Mouse (Mus musculus) left cerebral cortex, adult 2 months (tissue): ENCODE data around the gene Rchy1. TPM values are rescaled to one million over a fixed set of nuclear protein-coding genes. Genes with fewer than 3 reads are reported as not detected.

Experiments
- DNase-seq, 2 experiments: peaks; one replicate each; pipeline ENCODE4 v3.0.0; 2021 to 2022; ENCODE audit warnings: low spot score in 2 of 2, mixed read lengths in 1 of 2; ENCODE audit errors: extremely low spot score in 1 of 2
- H3K27ac ChIP-seq: fragments of 200-600 bp; 2 replicates; pipeline ENCODE4 v1.8.1; 2022
- H3K4me3 ChIP-seq: fragments of 200-600 bp; 2 replicates; pipeline ENCODE4 v1.8.1; 2022
- CTCF ChIP-seq: fragments of 200-600 bp; IDR thresholded peaks from 2 replicates; pipeline ENCODE4 v1.8.1; 2022; ENCODE audit warnings: antibody characterized with exemption, mild to moderate bottlenecking, moderate library complexity
- intact Hi-C: fragments of 180-260 bp; cut with DNase I; formaldehyde crosslinking; loops from one replicate; pipeline ENCODE4 v1.15.1; 2025
- total RNA-seq, 2 experiments: library from RNA; stranded (reverse); gene quantifications; 2 replicates each; pipeline ENCODE4 v1.2.3; 2021

Gene Rchy1
- total RNA-seq, 2 experiments from 2014 or later = 37.3 to 38.1 TPM

DNA sequence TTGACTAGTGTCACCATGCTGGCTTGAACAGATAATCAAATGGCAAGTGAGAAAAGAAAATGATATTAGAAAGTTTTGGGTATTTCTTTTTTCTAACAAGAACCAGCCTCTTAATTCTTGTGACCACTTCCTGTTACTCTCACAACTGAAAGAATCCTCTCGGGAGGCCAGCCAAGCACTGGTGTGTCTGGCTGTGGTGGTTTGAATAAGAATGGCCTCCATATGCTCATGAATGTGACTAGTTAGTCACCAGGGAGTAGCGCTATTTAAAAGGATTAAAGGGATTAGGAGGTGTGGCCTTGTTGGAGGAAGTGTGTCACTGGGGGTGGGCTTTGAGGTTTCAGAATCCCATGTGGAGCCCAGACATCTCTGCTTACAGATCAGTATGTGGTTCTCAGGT lies 22.9 kb upstream of the Rchy1 start:
- Histone ChIP-seq H3K27ac (no peak overlapping the region), H3K4me3 (no peak overlapping the region)
- TF ChIP-seq CTCF = no peak
- no peak for DNase-seq
- intact Hi-C loops = no loop called here

DNA sequence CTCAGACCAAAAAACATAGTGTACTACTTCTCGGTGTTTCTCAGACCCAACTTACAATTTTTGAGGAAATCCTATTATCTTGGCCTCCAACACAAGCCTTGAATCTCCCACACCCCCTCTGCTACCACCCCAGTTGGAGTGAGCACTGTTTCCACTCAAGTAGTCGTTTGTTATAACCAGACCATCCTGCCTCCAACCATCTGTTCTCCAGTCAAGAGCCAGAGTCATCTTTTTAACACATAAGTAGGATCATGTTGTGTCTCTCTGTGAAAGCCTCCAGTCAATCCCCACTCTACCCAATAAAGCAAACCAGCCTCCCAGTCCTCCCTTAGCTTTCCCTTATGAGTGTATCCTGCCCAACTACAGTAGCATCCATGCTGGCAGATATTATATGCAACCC lies 20.6 kb upstream of the Rchy1 start:
- Histone ChIP-seq H3K27ac (no peak overlapping the region), H3K4me3 (no peak overlapping the region)
- TF ChIP-seq CTCF = no peak
- no peak for DNase-seq
- intact Hi-C loops = no loop called here

DNA sequence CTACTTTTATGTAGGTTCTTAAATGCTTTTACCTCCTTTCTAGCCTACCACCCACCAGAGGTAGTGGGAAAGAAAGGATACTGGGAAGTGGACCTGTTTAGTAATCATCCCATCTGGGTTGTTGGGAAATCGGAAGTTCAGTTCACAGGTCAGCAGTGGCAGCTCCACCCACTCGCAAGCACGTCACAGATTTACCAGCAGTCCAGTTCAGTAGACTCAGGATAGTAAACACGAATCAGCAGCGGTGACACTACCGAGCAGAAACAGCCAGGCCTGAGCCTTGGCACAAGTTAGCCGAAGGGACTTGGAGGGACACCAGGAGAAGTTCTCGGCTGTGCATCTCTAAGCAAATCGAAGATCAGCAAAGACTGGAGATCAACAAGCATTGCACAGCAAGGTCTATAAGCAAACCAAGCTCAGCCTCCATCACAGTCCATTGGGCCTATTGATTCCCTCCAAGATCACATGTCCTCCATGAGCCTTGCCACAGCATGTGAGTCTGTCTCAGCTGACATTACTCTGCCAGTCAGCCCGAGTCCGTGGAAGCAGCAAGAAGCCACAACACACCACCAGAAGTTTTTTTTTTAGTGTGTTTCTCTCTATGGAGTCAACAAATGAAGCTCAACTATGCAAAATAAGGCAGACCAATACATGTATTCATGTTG lies 18.4 kb upstream of the Rchy1 start:
- no peak for DNase-seq
- no peak overlapping the region for H3K27ac ChIP-seq
- TF ChIP-seq CTCF = no peak
- H3K4me3 ChIP-seq = no peak overlapping the region
- intact Hi-C loops = no loop called here

DNA sequence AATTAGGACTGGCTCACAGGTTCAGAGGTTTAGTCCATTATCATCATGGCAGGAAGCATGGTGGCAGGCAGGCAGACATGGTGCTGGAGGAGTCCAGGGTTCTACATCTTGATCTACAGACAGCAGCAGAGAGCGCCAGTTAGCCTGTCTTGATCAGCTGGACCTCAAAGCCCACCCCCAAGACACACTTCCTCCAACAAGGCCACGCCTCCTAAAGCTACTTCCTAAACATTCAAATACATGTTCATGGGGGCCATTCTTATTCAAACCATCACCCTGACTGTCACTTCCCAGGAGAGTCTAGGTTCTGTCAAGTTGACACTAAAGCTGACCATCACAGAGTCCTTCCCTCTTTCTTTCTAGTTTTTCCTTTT lies 14.5 kb upstream of the Rchy1 start:
- H3K27ac ChIP-seq = no peak overlapping the region
- intact Hi-C loops = no loop called here
- DNase-seq = no peak

DNA sequence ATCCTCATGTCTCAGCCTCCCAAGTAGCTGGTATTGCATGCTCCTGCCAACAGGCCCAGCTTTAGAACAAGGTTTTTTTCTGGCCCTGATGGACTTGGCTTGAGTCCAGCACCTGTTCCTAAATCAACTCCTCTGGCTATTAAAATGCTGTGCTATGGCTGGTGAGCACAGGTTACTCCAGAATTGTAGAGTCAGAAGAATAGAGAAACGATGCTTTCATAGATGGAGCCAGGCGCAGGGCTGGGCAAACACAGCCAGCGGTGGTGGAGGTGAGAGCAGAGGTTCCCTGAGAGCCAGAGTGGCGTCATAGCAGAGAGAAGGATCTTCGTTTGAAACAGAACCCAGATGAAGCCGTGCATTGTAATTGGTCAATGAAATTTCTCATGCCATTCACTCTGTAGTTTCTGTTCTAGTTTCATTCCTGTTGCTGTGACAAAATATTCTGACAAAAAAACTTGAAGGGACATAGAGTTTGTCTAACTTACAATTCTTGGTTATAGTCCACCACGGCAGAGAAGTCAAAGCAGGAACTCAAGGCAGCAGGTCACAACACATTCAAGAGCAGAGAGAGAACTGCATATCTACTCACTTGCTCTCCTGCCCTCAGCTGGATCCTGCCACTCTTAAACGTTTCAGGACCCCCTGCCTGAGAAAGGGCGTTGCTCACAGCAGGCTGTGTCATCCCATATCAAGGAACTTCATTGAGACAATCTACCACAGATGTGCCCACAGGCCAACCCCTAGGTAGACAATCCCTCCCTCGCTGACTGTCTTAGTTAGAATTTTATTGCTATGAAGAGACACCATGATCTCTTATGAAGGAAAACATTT lies 13.9 kb upstream of the Rchy1 start:
- no peak for DNase-seq
- intact Hi-C loops = no loop called here
- no peak for TF ChIP-seq CTCF
- Histone ChIP-seq H3K27ac (no peak overlapping the region), H3K4me3 (no peak overlapping the region)

More for the DNA sequence above, 14.5 kb upstream of the Rchy1 start:
- TF ChIP-seq CTCF = no peak
- no peak overlapping the region for H3K4me3 ChIP-seq

DNA sequence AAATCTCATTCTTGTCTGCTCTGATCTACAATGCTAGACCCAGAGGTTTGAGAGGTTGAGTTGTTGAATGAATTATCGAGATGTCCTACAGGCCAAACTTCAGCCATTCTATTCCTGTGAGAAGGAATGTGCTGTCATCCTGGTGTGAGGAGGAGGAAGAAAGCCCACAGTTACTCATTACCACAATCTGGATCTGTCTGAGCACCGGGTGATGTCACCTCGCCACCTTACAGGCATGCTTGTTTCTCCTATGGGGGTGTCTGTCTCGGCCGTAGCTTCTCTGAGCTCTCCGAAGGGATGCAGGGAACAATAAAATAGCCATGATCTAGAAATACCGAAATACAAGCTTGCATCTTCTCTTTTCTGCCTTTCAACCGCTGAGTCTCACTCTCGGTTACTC lies 12.9 kb upstream of the Rchy1 start:
- Histone ChIP-seq H3K27ac (no peak overlapping the region), H3K4me3 (no peak overlapping the region)
- intact Hi-C loops = no loop called here
- TF ChIP-seq CTCF = no peak
- DNase-seq = no peak

DNA sequence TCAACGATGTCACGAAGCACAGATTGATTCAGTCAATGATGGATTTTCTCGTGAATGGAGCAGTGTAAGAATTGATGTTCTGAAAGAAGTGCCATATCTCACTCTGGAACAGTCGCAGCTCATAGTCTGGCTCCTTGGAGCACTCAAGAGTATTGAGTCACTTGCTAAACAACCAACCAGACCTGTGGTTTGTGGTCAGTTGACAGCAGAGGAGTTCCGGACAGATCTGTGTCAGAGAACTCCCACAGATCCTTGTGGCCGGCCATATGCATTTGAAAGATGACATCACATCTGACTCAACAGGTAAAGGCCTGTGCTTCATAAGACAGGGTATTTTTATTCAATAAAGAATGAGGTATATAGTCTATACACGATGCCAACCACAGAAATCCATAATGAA lies 11.1 kb upstream of the Rchy1 start:
- TF ChIP-seq CTCF = no peak
- intact Hi-C loops = no loop called here
- Histone ChIP-seq H3K4me3 (no peak overlapping the region), H3K27ac (no peak overlapping the region)
- no peak for DNase-seq

DNA sequence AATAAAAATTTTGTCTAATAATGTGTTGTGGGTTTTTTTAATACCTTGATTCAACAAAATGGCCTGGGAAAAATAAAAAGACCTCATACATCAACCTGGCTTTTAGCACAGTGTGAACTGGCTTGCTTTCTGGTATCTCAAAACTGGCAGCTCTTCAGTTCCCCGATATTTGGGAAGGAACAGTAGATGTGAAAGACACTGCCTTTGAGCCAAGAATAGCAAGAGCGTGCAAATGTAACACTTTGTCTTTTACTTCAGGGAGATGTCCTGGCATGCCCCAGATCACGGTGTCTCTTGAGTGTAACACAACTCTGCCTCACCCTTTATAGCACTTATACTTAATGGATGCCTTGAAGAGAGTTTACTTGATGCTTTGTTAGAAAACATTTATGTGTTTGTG lies 9.2 kb upstream of the Rchy1 start:
- Histone ChIP-seq H3K4me3 (no peak overlapping the region), H3K27ac (no peak overlapping the region)
- no peak for TF ChIP-seq CTCF
- intact Hi-C loops = no loop called here
- no peak for DNase-seq

DNA sequence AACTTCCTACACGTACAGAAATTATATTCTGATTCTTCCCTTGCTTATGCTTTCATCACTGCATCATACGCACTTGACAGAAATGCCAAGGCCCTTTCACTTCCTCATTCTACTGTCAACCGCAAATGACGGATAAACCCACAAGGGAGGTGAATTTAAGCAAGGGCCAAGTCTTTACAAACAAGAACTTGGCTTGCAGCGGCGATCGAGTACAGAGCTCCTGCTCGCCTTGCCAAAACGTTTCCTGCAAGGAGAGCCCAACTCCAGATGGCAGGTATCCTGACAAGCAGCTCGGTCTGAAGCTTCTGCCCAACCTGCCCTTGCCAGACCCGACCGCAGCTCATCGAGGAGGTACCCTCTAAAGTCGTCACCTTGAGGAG lies 619 bp downstream of the Rchy1 start:
- DNase-seq = no peak
- TF ChIP-seq CTCF = no peak
- Histone ChIP-seq H3K4me3 (peak overlapping the region; percentile 97), H3K27ac (peak overlapping the region; percentile 97)
- intact Hi-C loops = loop anchor here (5.0 kb wide), 3 partner anchors 80 to 175 kb away; partner anchors contain the start of genes Cdkl2 and Uso1

DNA sequence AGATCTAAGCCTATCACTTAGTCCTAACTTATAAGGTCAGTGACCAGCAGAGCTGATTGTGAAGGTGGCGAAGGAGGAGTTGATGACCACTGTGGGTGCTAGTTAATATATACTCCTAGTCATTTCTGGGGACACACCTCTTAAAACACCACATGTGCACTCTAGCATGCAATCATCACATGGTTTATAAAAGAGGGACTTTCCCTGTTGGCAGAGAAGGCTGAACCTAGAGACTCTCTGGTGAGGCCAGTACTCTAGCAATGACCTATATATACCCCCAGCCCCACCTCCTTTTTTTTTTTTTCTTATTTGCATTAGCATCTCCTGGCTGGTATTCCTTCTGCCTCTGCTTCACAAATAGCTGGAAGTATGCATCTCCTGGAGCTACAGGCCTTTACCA lies 1.5 kb downstream of the Rchy1 start:
- TF ChIP-seq CTCF = no peak
- DNase-seq = no peak
- intact Hi-C loops = loop anchor here (5.0 kb wide), 3 partner anchors 81 to 176 kb away; partner anchors contain the start of genes Cdkl2 and Uso1
- no peak overlapping the region for H3K27ac ChIP-seq
- H3K4me3 ChIP-seq = peak overlapping the region; percentile 97

DNA sequence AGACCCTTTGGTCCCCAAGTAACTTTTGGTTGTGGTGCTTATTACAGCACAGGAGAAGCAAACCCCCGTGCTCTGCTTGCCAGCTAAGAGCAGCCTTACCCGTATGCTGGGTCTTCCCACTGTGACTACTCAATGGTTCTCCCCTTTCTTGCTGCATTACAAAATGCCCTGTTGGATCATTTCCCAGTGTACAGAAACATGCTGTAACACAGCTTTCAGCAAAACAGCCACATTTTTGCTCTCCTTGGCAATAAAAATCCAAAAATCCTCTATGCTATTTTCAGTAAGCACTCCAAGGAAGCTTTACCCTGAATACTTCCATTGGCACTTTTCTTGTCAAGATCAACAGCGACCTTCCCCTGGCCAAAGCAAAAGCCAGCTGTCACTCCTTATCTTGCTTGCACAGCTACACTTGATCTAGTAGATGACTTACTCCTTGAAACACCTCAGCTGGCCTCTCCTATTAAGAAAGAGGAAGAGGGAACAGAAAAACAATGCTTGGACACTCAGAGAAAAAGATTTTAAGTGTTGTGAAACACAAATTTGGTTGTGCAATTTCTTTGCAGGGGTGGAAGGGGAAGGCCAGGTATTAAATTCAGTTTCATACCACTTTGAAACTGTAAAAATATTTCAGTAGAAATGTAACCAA lies 2.1 kb downstream of the Rchy1 start:
- Histone ChIP-seq H3K4me3 (peak overlapping the region; percentile 97), H3K27ac (no peak overlapping the region)
- no peak for DNase-seq
- TF ChIP-seq CTCF = no peak
- intact Hi-C loops = loop anchor here (5.0 kb wide), 3 partner anchors 82 to 177 kb away; partner anchors contain the start of genes Cdkl2 and Uso1

DNA sequence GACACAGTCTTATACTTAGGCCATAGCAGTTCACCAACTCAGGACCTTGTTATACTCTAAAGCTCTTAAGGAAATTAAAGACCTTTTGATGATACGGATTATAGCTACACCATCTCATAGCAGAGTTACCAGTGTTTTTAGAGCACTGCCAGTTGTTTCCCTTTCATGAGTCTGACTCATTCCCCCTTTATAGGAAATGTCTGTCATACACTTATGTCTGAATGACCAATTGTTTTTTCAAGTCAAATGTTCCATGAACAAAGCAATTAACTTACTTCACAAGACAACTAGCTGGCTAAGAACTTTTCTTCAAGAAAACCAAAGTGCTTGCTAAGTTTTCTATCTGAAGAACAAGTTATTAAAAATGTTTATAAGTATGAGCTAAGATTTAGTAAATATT lies 2.9 kb downstream of the Rchy1 start:
- intact Hi-C loops = loop anchor here (5.0 kb wide), 3 partner anchors 82 to 177 kb away; partner anchors contain the start of genes Cdkl2 and Uso1

More for the DNA sequence above, 2.9 kb downstream of the Rchy1 start:
- no peak for TF ChIP-seq CTCF
- no peak overlapping the region for H3K27ac ChIP-seq
- no peak for DNase-seq
- H3K4me3 ChIP-seq = no peak overlapping the region; the same call in 1 of the 2 replicates
